Mouse (Mus musculus) stomach, postnatal 0 days (tissue): ENCODE measurements at regions not wholly inside any gene's neighbourhood (a gene's known extent, or its start where the extent isn't known, plus 50 kb on each side); places are given as distances from the start of the nearest gene placed in this dataset.

ENCODE experiments used
- CTCF ChIP-seq: IDR thresholded peaks from 2 replicates; pipeline ENCODE4 v1.5.1; 2016; ENCODE audit warnings: antibody characterized with exemption, low read depth, mild to moderate bottlenecking, moderate library complexity
- EP300 ChIP-seq: optimal IDR thresholded peaks from 2 replicates; pipeline ENCODE3; 2016; ENCODE audit warnings: antibody characterized with exemption

DNA sequence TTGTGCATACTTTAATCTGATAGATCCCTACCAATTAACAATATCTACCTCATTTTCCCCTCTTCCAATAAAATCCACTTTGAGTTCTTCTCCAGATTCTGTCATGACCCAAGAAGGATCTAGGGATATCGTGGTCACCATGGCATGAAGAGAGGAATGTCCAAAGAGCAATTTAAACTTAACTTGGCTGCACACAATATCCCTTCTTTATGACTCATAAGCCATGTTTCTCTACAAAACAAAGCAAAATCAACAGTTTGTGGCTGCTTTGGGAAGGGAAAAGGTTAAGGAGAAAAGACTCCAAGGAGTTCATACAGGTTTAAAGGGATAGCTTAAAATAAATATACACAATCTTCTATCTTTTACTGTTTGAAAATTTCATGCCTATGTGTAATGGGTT, 571.8 kb upstream of the Zeb2 start:
- TF ChIP-seq CTCF = no peak
- no peak for TF ChIP-seq EP300
